Mouse (Mus musculus) MEL (cell line): Measurements from ENCODE around the gene Mdga1. TPM values are rescaled to one million over a fixed set of nuclear protein-coding genes. Genes with fewer than 3 reads are reported as not detected.

ENCODE experiments used
- DNase-seq: peaks from one replicate; pipeline ENCODE4 v3.0.0; 2011; ENCODE audit warnings: low read depth, low spot score
- H3K27ac ChIP-seq: 2 replicates; pipeline ENCODE4 v1.5.1; 2012; ENCODE audit warnings: low read depth, mild to moderate bottlenecking, control low read depth, low read length, moderate library complexity; ENCODE audit not compliant: control insufficient read depth
- H3K27me3 ChIP-seq, 2 experiments: fragments of 150-350 bp in 1 of 2; sonication (generic) in 1 of 2; 2 replicates each; pipeline ENCODE4 v1.6.1; 2012; ENCODE audit warnings: low read length in 2 of 2, mild to moderate bottlenecking in 2 of 2, improper control_type of control experiment in 1 of 2, moderate library complexity in 1 of 2; ENCODE audit not compliant: insufficient read depth in 2 of 2, control insufficient read depth in 1 of 2
- H3K36me3 ChIP-seq, 2 experiments: 2 replicates each; pipeline ENCODE4 v1.6.1; 2012 to 2014; ENCODE audit warnings: low read length in 2 of 2, improper control_type of control experiment in 1 of 2, inconsistent platforms in 1 of 2, mild to moderate bottlenecking in 1 of 2; ENCODE audit not compliant: insufficient read depth in 2 of 2, control insufficient read depth in 1 of 2
- H3K4me1 ChIP-seq, 2 experiments: fragments of 150-350 bp in 1 of 2; sonication (generic) in 1 of 2; 2 replicates each; pipeline ENCODE4 v1.6.1; 2012; ENCODE audit warnings: low read length in 2 of 2, improper control_type of control experiment in 1 of 2, mild to moderate bottlenecking in 1 of 2; ENCODE audit not compliant: insufficient read depth in 2 of 2, control insufficient read depth in 1 of 2
- H3K4me3 ChIP-seq, 2 experiments: fragments of 150-350 bp in 1 of 2; sonication (generic) in 1 of 2; 2 replicates each; pipeline ENCODE4 v1.5.1; 2012; ENCODE audit warnings: low read depth in 2 of 2, low read length in 2 of 2, mild to moderate bottlenecking in 2 of 2, moderate library complexity in 2 of 2, control low read depth in 1 of 2, improper control_type of control experiment in 1 of 2; ENCODE audit not compliant: control insufficient read depth in 1 of 2, insufficient read depth in 1 of 2
- H3K79me2 ChIP-seq: 2 replicates; pipeline ENCODE4 v1.6.1; 2012; ENCODE audit warnings: mild to moderate bottlenecking, low read length, moderate library complexity; ENCODE audit not compliant: control insufficient read depth, poor library complexity, insufficient read depth
- H3K9ac ChIP-seq: 2 replicates; pipeline ENCODE4 v1.6.1; 2012; ENCODE audit warnings: low read depth, mild to moderate bottlenecking, control low read depth, low read length, moderate library complexity; ENCODE audit not compliant: control insufficient read depth, poor library complexity, severe bottlenecking
- H3K9me3 ChIP-seq: fragments of 150-350 bp; sonication (generic); replicated peaks from 2 replicates; pipeline ENCODE4 v1.6.1; 2012; ENCODE audit warnings: mild to moderate bottlenecking, low read length, improper control_type of control experiment, moderate library complexity; ENCODE audit not compliant: insufficient read depth
- BHLHE40 ChIP-seq: IDR thresholded peaks from 2 replicates; pipeline ENCODE4 v1.6.1; 2012; ENCODE audit warnings: low read depth, mild to moderate bottlenecking, inconsistent platforms, low read length, improper control_type of control experiment, borderline replicate concordance
- CHD2 ChIP-seq: IDR thresholded peaks from 2 replicates; pipeline ENCODE4 v1.6.1; 2011; ENCODE audit warnings: low read length, improper control_type of control experiment
- CTCF ChIP-seq, 3 experiments: IDR thresholded peaks in 2 of 3; conservative IDR thresholded peaks in 1 of 3; 2 replicates each; pipeline ENCODE4 v1.5.1; 2011 to 2012; ENCODE audit warnings: low read length in 3 of 3, low read depth in 2 of 3, mild to moderate bottlenecking in 2 of 3, improper control_type of control experiment in 1 of 3, inconsistent platforms in 1 of 3, mixed read lengths in 1 of 3, moderate library complexity in 1 of 3; ENCODE audit not compliant: control insufficient read depth in 1 of 3, insufficient read depth in 1 of 3, poor library complexity in 1 of 3, severe bottlenecking in 1 of 3
- ELF1 ChIP-seq: IDR thresholded peaks from 2 replicates; pipeline ENCODE4 v1.6.1; 2014; ENCODE audit warnings: low read depth, mild to moderate bottlenecking, inconsistent platforms, low read length, improper control_type of control experiment, moderate library complexity
- EP300 ChIP-seq, 2 experiments: IDR thresholded peaks; 2 replicates each; pipeline ENCODE4 v1.6.1; 2011; ENCODE audit warnings: improper control_type of control experiment in 2 of 2, low read length in 2 of 2, low read depth in 1 of 2, mild to moderate bottlenecking in 1 of 2
- ETS1 ChIP-seq: IDR thresholded peaks from 2 replicates; pipeline ENCODE4 v1.6.1; 2012; ENCODE audit warnings: low read depth, mild to moderate bottlenecking, inconsistent platforms, low read length, improper control_type of control experiment, moderate library complexity
- GABPA ChIP-seq: IDR thresholded peaks from 2 replicates; pipeline ENCODE4 v1.6.1; 2012; ENCODE audit warnings: low read depth, mild to moderate bottlenecking, inconsistent platforms, low read length, improper control_type of control experiment, moderate library complexity
- GATA1 ChIP-seq: IDR thresholded peaks from 2 replicates; pipeline ENCODE4 v1.6.1; 2011; ENCODE audit warnings: low read depth, low read length, improper control_type of control experiment
- HCFC1 ChIP-seq: IDR thresholded peaks from 2 replicates; pipeline ENCODE4 v1.6.1; 2012; ENCODE audit warnings: low read depth, mild to moderate bottlenecking, inconsistent platforms, low read length, improper control_type of control experiment, moderate library complexity
- JUND ChIP-seq: IDR thresholded peaks from 2 replicates; pipeline ENCODE4 v1.6.1; 2011; ENCODE audit warnings: low read depth, mild to moderate bottlenecking, improper control_type of control experiment, low read length
- KAT2A ChIP-seq: conservative IDR thresholded peaks from 2 replicates; pipeline ENCODE4 v1.6.1; 2012; ENCODE audit warnings: low read depth, low read length, improper control_type of control experiment, inconsistent platforms
- MAZ ChIP-seq: IDR thresholded peaks from 2 replicates; pipeline ENCODE4 v1.6.1; 2012; ENCODE audit warnings: low read depth, mild to moderate bottlenecking, inconsistent platforms, low read length, improper control_type of control experiment
- MEF2A ChIP-seq: IDR thresholded peaks from 2 replicates; pipeline ENCODE4 v1.6.1; 2014; ENCODE audit warnings: low read depth, mild to moderate bottlenecking, inconsistent platforms, low read length, improper control_type of control experiment; ENCODE audit not compliant: poor library complexity, insufficient replicate concordance, severe bottlenecking; ENCODE audit errors: extremely low read depth
- MXI1 ChIP-seq: IDR thresholded peaks from 2 replicates; pipeline ENCODE4 v1.6.1; 2011; ENCODE audit warnings: mild to moderate bottlenecking, low read depth, low read length, improper control_type of control experiment
- MYC ChIP-seq: IDR thresholded peaks from 2 replicates; pipeline ENCODE4 v1.6.1; 2011; ENCODE audit warnings: low read depth, mild to moderate bottlenecking, low read length, improper control_type of control experiment, moderate library complexity
- NRF1 ChIP-seq: IDR thresholded peaks from 2 replicates; pipeline ENCODE4 v1.6.1; 2014; ENCODE audit warnings: low read depth, mild to moderate bottlenecking, inconsistent platforms, low read length, improper control_type of control experiment, moderate library complexity; ENCODE audit not compliant: poor library complexity, insufficient read depth, severe bottlenecking
- POLR2A ChIP-seq, 2 experiments: IDR thresholded peaks; 2 replicates each; pipeline ENCODE4 v1.6.1; 2011 to 2012; ENCODE audit warnings: low read length in 2 of 2, mild to moderate bottlenecking in 2 of 2, control low read depth in 1 of 2, improper control_type of control experiment in 1 of 2, low read depth in 1 of 2, moderate library complexity in 1 of 2; ENCODE audit not compliant: control insufficient read depth in 1 of 2, insufficient read depth in 1 of 2, poor library complexity in 1 of 2
- RAD21 ChIP-seq: IDR thresholded peaks from 2 replicates; pipeline ENCODE4 v1.6.1; 2011; ENCODE audit warnings: mild to moderate bottlenecking, low read depth, low read length, improper control_type of control experiment
- RCOR1 ChIP-seq: IDR thresholded peaks from 2 replicates; pipeline ENCODE4 v1.6.1; 2012; ENCODE audit warnings: low read depth, mild to moderate bottlenecking, inconsistent platforms, low read length, improper control_type of control experiment
- SIN3A ChIP-seq: IDR thresholded peaks from 2 replicates; pipeline ENCODE4 v1.6.1; 2012; ENCODE audit warnings: low read length, improper control_type of control experiment, inconsistent platforms
- SMC3 ChIP-seq: IDR thresholded peaks from 2 replicates; pipeline ENCODE4 v1.6.1; 2011; ENCODE audit warnings: low read depth, low read length, improper control_type of control experiment
- TAL1 ChIP-seq: IDR thresholded peaks from 2 replicates; pipeline ENCODE4 v1.6.1; 2012; ENCODE audit warnings: mild to moderate bottlenecking, inconsistent platforms, low read length, moderate library complexity, mixed read lengths
- TCF12 ChIP-seq: IDR thresholded peaks from 2 replicates; pipeline ENCODE4 v1.6.1; 2014; ENCODE audit warnings: low read depth, mild to moderate bottlenecking, inconsistent platforms, low read length, improper control_type of control experiment, moderate library complexity
- USF1 ChIP-seq: IDR thresholded peaks from 2 replicates; pipeline ENCODE4 v1.6.1; 2014; ENCODE audit warnings: low read depth, mild to moderate bottlenecking, inconsistent platforms, low read length, improper control_type of control experiment, moderate library complexity
- USF2 ChIP-seq, 2 experiments: IDR thresholded peaks; 2 replicates each; pipeline ENCODE4 v1.6.1; 2011 to 2012; ENCODE audit warnings: improper control_type of control experiment in 2 of 2, low read length in 2 of 2, borderline replicate concordance in 1 of 2, inconsistent platforms in 1 of 2, low read depth in 1 of 2, mild to moderate bottlenecking in 1 of 2; ENCODE audit not compliant: insufficient read depth in 1 of 2
- ZC3H11A ChIP-seq: IDR thresholded peaks from 2 replicates; pipeline ENCODE4 v1.6.1; 2012; ENCODE audit warnings: low read depth, mild to moderate bottlenecking, inconsistent platforms, low read length, improper control_type of control experiment
- ZKSCAN1 ChIP-seq: IDR thresholded peaks from 2 replicates; pipeline ENCODE4 v1.6.1; 2012; ENCODE audit warnings: low read depth, mild to moderate bottlenecking, inconsistent platforms, low read length, improper control_type of control experiment, moderate library complexity
- ZMIZ1 ChIP-seq: IDR thresholded peaks from 2 replicates; pipeline ENCODE4 v1.6.1; 2012; ENCODE audit warnings: low read depth, mild to moderate bottlenecking, inconsistent platforms, low read length, improper control_type of control experiment, moderate library complexity
- ZNF384 ChIP-seq: IDR thresholded peaks from 2 replicates; pipeline ENCODE4 v1.6.1; 2012; ENCODE audit warnings: low read depth, mild to moderate bottlenecking, inconsistent platforms, low read length, improper control_type of control experiment
- polyA plus RNA-seq, 2 experiments: library from polyadenylated mRNA; stranded (reverse) in 1 of 2; unstranded in 1 of 2; fragments of >175 nt in 1 of 2; fragments of >200 nt in 1 of 2; gene quantifications; 2 replicates each; pipeline versions ENCODE4 v1.2.1 to v1.2.4; 2012; ENCODE audit warnings: low replicate concordance in 2 of 2, low read depth in 1 of 2; ENCODE audit not compliant: insufficient read length in 2 of 2, insufficient read depth in 1 of 2, missing spikeins in 1 of 2
- total RNA-seq: library from RNA; depleted of rRNA; stranded (reverse); fragments of 300-350 nt; gene quantifications from 2 replicates; pipeline ENCODE4 v1.2.3, GENCODE M21; 2012

Mdga1 gene
- total and polyA plus RNA-seq, 3 experiments: 0.27 to 2.3 TPM; not detected in 1

DNA sequence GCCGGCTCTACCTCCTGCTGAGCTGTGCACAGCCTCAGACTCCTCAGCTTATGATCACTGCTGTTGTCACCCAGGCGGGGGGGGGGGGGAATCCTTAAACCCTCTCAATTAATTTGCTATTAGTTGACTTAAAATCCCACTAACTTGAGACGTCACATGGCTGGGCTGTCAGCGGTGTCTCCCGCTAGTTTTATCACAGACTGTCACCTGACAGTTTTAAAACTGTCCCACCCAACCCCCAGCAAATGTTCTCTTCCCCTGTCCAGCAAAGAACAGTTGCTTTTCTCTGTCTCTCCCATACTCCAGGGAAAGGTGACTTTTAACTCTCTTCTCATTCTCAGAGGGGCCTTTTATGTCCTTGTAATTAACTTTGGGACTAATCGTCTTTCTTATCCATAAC is 115.5 kb downstream of the Mdga1 start:
- no peaks in the 10 kb centered on the region for H3K79me2 ChIP-seq
- no peak overlapping the region for H3K4me3 ChIP-seq
- H3K36me3 ChIP-seq: peaks cover 0 to 47% of the 10 kb centered on the region in 2 experiments; a peak in 2 of 4 replicates
- H3K27me3 ChIP-seq: no peaks in the 10 kb centered on the region
- TF ChIP-seq MEF2A (no peak), ELF1 (no peak), POLR2A (IDR thresholded peaks at IDR 0.05; ENCODE audit: control insufficient read depth in 1 of 2, insufficient read depth in 1 of 2, low read depth in 1 of 2, low read length in 2 of 2, poor library complexity in 1 of 2) (no peak), RAD21 (no peak), GABPA (no peak), RCOR1 (no peak), SMC3 (no peak), ZMIZ1 (no peak), USF2 (IDR thresholded peaks at IDR 0.05; ENCODE audit: borderline replicate concordance in 1 of 2, insufficient read depth in 1 of 2, low read depth in 1 of 2, low read length in 2 of 2) (0 out of 4 replicates have a peak, but pooled peaks of 1 of the 2 experiments have one; percentile 35), MYC (no peak), SIN3A (peak; percentile 44; the same call in 1 of the 2 replicates), BHLHE40 (peak; percentile 63; the same call in 1 of the 2 replicates), TAL1 (peak; percentile 38; the same call in 1 of the 2 replicates), ZNF384 (no peak), ZC3H11A (no peak), NRF1 (no peak), ETS1 (peak; percentile 61; the same call in 1 of the 2 replicates), KAT2A (no peak), JUND (no peak), CHD2 (no peak), CTCF (IDR thresholded peaks at IDR 0.05 in 2 of 3, conservative IDR thresholded peaks at IDR 0.05 in 1 of 3; ENCODE audit: control insufficient read depth in 1 of 3, insufficient read depth in 1 of 3, low read depth in 2 of 3, low read length in 3 of 3, poor library complexity in 1 of 3, severe bottlenecking in 1 of 3) (no peak), EP300 (IDR thresholded peaks at IDR 0.05; ENCODE audit: low read depth in 1 of 2, low read length in 2 of 2) (peak; percentile 28 to 76; a peak in 2 of 4 replicates), MAZ (no peak), GATA1 (no peak), HCFC1 (no peak), TCF12 (peak; percentile 58; the same call in 1 of the 2 replicates), MXI1 (peak; percentile 49; the same call in 1 of the 2 replicates), ZKSCAN1 (no peak), USF1 (peak; percentile 83)
- H3K27ac ChIP-seq: 0 out of 2 replicates have a peak overlapping the region, but pooled peaks have one; percentile 18
- peak; percentile 43 for DNase-seq
- no peak overlapping the region for H3K9ac ChIP-seq
- H3K9me3 ChIP-seq: no peaks in the 10 kb centered on the region
- H3K4me1 ChIP-seq: peaks cover 20 to 67% of the 10 kb centered on the region in 2 experiments
